Mouse (Mus musculus) heart, embryonic 11.5 days (tissue): ENCODE data around the gene Ring1. TPM values are rescaled to one million over a fixed set of nuclear protein-coding genes. Genes with fewer than 3 reads are reported as not detected.

Experiments used
- ATAC-seq: fragments of 200-750 bp; cut with Nextera tagmentation; replicated peaks from 2 replicates; pipeline ENCODE4 v1.8.0; 2017; ENCODE audit warnings: moderate library complexity; ENCODE audit not compliant: insufficient number of reproducible peaks, low FRiP score, low TSS enrichment
- H3K27ac ChIP-seq: fragments of 300-500 bp; sonication (generic); 2 replicates; pipeline ENCODE4 v1.5.1; 2014; ENCODE audit warnings: mild to moderate bottlenecking, low read depth, low read length
- H3K27me3 ChIP-seq: fragments of 300-500 bp; sonication (generic); 2 replicates; pipeline ENCODE4 v1.6.1; 2014; ENCODE audit warnings: mild to moderate bottlenecking, low read length, mixed read lengths; ENCODE audit not compliant: control insufficient read depth, insufficient read depth
- H3K36me3 ChIP-seq: fragments of 300-500 bp; sonication (generic); 2 replicates; pipeline ENCODE4 v1.6.1; 2014; ENCODE audit warnings: mild to moderate bottlenecking, low read length, moderate library complexity, mixed read lengths; ENCODE audit not compliant: control insufficient read depth, insufficient read depth
- H3K4me1 ChIP-seq: fragments of 300-500 bp; sonication (generic); 2 replicates; pipeline ENCODE4 v1.6.1; 2014; ENCODE audit warnings: low read length; ENCODE audit not compliant: control insufficient read depth, insufficient read depth
- H3K4me2 ChIP-seq: fragments of 300-500 bp; sonication (generic); 2 replicates; pipeline ENCODE4 v1.6.1; 2014; ENCODE audit warnings: mild to moderate bottlenecking, moderate library complexity
- H3K4me3 ChIP-seq: fragments of 300-500 bp; sonication (generic); 2 replicates; pipeline ENCODE4 v1.5.1; 2014; ENCODE audit warnings: low read depth, low read length
- H3K9ac ChIP-seq: fragments of 300-500 bp; sonication (generic); 2 replicates; pipeline ENCODE4 v1.6.1; 2014; ENCODE audit warnings: mild to moderate bottlenecking, low read depth, low read length, moderate library complexity
- H3K9me3 ChIP-seq: fragments of 300-500 bp; sonication (generic); replicated peaks from 2 replicates; pipeline ENCODE4 v1.6.1; 2016; ENCODE audit warnings: low read length; ENCODE audit not compliant: control insufficient read depth
- WGBS: fragments of 180-500 bp; shearing (Covaris S2); extraction: QIAGEN DNeasy Blood & Tissue Kit; methylation state at CpG from one replicate; pipeline ENCODE4 v1.1.7; 2014; ENCODE audit not compliant: insufficient replicate concordance; 5-methylcytosine and 5-hydroxymethylcytosine counted together
- microRNA counts: library from miRNA; unstranded; fragments of <30 nt; microRNA quantifications from one replicate; lab custom pipeline; 2015
- microRNA-seq: library from miRNA; unstranded; fragments of <30 nt; microRNA quantifications from one replicate; pipeline ENCODE4, GENCODE M21; 2016; ENCODE audit warnings: borderline number of aligned reads
- polyA plus RNA-seq: library from polyadenylated mRNA; unstranded; fragments of >200 nt; fragmentation: Nextera tagmentation; extraction: Ambion mirVana; gene quantifications from 2 replicates; pipeline ENCODE4 v1.2.1, GENCODE M21; 2014

Ring1 gene
- polyA plus RNA-seq, 1 experiment from 2014 or later, result 3.9 TPM

DNA sequence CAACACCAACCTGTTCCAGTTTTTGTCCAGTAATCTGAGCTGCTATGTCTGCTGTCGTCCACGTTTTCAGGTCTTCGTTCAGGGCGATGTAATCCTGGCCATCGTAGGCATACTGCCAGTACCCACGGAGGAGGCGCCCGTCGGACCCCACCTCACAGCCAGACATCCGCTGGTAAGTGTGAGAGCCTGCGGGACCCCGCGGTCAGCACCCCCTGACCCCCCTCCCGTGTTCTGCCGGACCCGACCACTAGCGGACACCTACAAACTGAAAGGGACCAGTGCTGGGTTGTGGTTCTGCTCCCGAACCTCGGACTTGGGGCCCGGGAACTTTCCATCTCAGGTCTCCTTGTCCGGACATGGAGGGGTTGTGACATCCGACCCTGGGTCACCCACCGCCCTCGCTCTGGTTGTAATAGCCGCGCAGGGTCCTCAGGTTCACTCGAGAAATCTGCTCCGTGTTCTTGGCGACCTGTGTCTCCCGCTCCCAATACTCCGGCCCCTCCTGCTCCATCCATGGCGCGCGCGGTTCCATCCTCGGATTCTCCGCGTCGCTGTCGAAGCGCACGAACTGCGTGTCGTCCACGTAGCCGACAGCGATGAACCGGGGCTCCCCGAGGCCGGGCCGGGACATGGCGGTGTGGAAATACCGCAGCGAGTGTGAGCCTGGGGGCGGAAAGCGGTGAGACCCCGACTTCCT lies 46.5 kb downstream of the Ring1 start:
- H3K27ac ChIP-seq, result no peak overlapping the region
- H3K9ac ChIP-seq, result peak overlapping the region; percentile 39
- no peaks in the 10 kb centered on the region for H3K36me3 ChIP-seq
- H3K4me1 ChIP-seq, result peaks cover 12% of the 10 kb centered on the region
- peak overlapping the region; percentile 71 for H3K4me2 ChIP-seq
- peaks cover 42% of the 10 kb centered on the region for H3K27me3 ChIP-seq
- H3K4me3 ChIP-seq, result peak overlapping the region; percentile 38
- H3K9me3 ChIP-seq, result no peaks in the 10 kb centered on the region
- ATAC-seq, result no peak
- 2% methylated on average over 57 of the region's 57 CpGs for WGBS

DNA sequence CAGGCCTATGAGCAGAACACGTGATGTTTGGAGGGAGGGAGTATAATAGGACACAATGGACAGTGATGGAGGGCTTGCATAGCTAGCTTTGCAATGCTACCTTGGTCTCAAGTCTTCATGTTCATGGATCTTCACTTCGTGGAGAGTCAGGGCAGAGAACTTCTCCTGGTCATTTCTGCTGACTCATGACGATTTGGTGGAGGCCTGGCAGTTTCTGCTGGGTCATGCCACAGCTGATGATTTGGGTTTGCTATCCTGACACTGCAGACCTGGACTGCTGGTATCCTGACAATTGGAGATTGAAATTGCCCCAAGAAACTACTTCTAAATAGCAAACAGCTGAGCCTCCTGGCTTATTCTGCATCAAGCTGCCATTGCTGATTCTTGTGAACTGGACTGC lies 50.9 kb downstream of the Ring1 start:
- peaks cover 22% of the 10 kb centered on the region for H3K27me3 ChIP-seq

DNA sequence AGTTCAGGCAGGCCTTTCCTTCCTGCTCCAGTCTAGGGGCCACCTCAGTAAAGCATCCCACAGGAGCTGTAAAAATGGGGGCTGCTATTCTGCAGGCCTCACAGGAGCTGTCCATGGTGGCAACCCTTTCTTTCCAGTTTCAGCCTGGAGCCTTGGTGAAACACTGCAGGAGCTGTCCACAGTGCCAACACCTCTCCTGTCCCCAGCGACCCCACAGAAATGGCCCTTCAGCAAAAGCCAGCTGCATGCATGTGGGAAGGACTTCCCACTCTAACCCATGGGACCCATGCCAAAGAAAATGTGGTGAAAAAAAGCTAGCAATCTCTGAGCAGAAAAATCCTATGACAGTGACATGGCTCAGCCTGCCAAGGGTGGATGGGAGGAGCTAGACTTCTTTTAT lies 51.8 kb downstream of the Ring1 start:
- no peak for ATAC-seq
- H3K4me2 ChIP-seq, result no peak overlapping the region

More for the DNA sequence above, 50.9 kb downstream of the Ring1 start:
- H3K36me3 ChIP-seq, result no peaks in the 10 kb centered on the region
- no peak for ATAC-seq
- H3K4me3 ChIP-seq, result no peak overlapping the region
- H3K4me1 ChIP-seq, result peaks cover 5% of the 10 kb centered on the region
- no peak overlapping the region for H3K4me2 ChIP-seq
- 54% methylated on average over 3 of the region's 3 CpGs for WGBS
- no peak overlapping the region for H3K27ac ChIP-seq
- no peak overlapping the region for H3K9ac ChIP-seq
- H3K9me3 ChIP-seq, result no peaks in the 10 kb centered on the region

More for the DNA sequence above, 51.8 kb downstream of the Ring1 start:
- H3K27me3 ChIP-seq, result peaks cover 13% of the 10 kb centered on the region
- H3K9me3 ChIP-seq, result no peaks in the 10 kb centered on the region
- no peak overlapping the region for H3K4me3 ChIP-seq
- 0% methylated on average over 1 of the region's 1 CpGs for WGBS
- no peak overlapping the region for H3K27ac ChIP-seq
- no peaks in the 10 kb centered on the region for H3K4me1 ChIP-seq
- no peaks in the 10 kb centered on the region for H3K36me3 ChIP-seq
- no peak overlapping the region for H3K9ac ChIP-seq

MicroRNA genes within 50 kb of the gene (microRNA counts, 519-probe panel; counts per million panel counts)
- 32.2 counts per million for microRNA mmu-miR-219 (lab: Ali Mortazavi, UCI)

Small RNAs within 50 kb of the gene (microRNA-seq; reads per million reads assigned to microRNA genes)
- gene Mir219a-1 (0.61 reads per million), gene Mir219c (not detected)

Other genes with a start within 250 kb of the Ring1 start
- gene Angptl4, start 242.8 kb downstream of the Ring1 start, polyA plus RNA-seq, result 7.6 and 10.5 TPM in 2 replicates
- 30.1 and 43.2 TPM in 2 replicates for gene Kank3, start 214.2 kb downstream of the Ring1 start, polyA plus RNA-seq
- gene Rps28, start 200.1 kb downstream of the Ring1 start, polyA plus RNA-seq, result 654 and 701 TPM in 2 replicates
- gene Ndufa7, start 200.1 kb downstream of the Ring1 start, polyA plus RNA-seq, result 457 and 481 TPM in 2 replicates
- 60.8 and 63.9 TPM in 2 replicates for gene Cd320, start 181.6 kb downstream of the Ring1 start, polyA plus RNA-seq
- gene Gm7029, start 150.8 kb downstream of the Ring1 start, polyA plus RNA-seq, result not detected in 2 replicates
- 8.1 and 11.8 TPM in 2 replicates for gene Kifc1, start 134.0 kb downstream of the Ring1 start, polyA plus RNA-seq
- gene Platr17, start 119.5 kb downstream of the Ring1 start, polyA plus RNA-seq, result not detected in 2 replicates
- gene Daxx, start 115.3 kb downstream of the Ring1 start, polyA plus RNA-seq, result 26.4 and 37.0 TPM in 2 replicates
- gene Tapbp, start 108.8 kb downstream of the Ring1 start, polyA plus RNA-seq, result 22.0 and 23.4 TPM in 2 replicates
- gene Zbtb22, start 108.8 kb downstream of the Ring1 start, polyA plus RNA-seq, result 7.2 and 7.8 TPM in 2 replicates
- 25.8 and 27.8 TPM in 2 replicates for gene Rgl2, start 95.1 kb downstream of the Ring1 start, polyA plus RNA-seq
- 147 and 151 TPM in 2 replicates for gene Pfdn6, start 84.3 kb downstream of the Ring1 start, polyA plus RNA-seq
- 18.3 and 19.7 TPM in 2 replicates for gene Wdr46, start 84.0 kb downstream of the Ring1 start, polyA plus RNA-seq
- gene B3galt4, start 73.2 kb downstream of the Ring1 start, polyA plus RNA-seq, result 2.8 and 5.9 TPM in 2 replicates
- gene Vps52, start 68.9 kb downstream of the Ring1 start, polyA plus RNA-seq, result 28.1 and 29.5 TPM in 2 replicates
- gene Rps18, start 68.7 kb downstream of the Ring1 start, polyA plus RNA-seq, result 1,135 and 1,150 TPM in 2 replicates
- 13.8 and 13.9 TPM in 2 replicates for gene H2-K1, start 24.3 kb downstream of the Ring1 start, polyA plus RNA-seq
- 29.4 and 35.5 TPM in 2 replicates for gene H2-Ke6, start 3.4 kb upstream of the Ring1 start, polyA plus RNA-seq
- 61.4 and 67.2 TPM in 2 replicates for gene Slc39a7, start 7.0 kb upstream of the Ring1 start, polyA plus RNA-seq
- 13.8 and 14.6 TPM in 2 replicates for gene Rxrb, start 7.1 kb upstream of the Ring1 start, polyA plus RNA-seq
- gene Col11a2, start 14.8 kb upstream of the Ring1 start, polyA plus RNA-seq, result 0.31 and 0.70 TPM in 2 replicates
- gene H2-Oa, start 67.7 kb upstream of the Ring1 start, polyA plus RNA-seq, result 0.34 and 1.2 TPM in 2 replicates
- 6.2 and 8.1 TPM in 2 replicates for gene H2-DMa, start 94.9 kb upstream of the Ring1 start, polyA plus RNA-seq
- 59.7 and 105 TPM in 2 replicates for gene Brd2, start 98.0 kb upstream of the Ring1 start, polyA plus RNA-seq
- 0.20 TPM in 1 of 2 replicates, not detected in the other for gene H2-DMb2, start 118.6 kb upstream of the Ring1 start, polyA plus RNA-seq
- gene H2-DMb1, start 128.4 kb upstream of the Ring1 start, polyA plus RNA-seq, result 0.27 and 0.29 TPM in 2 replicates
- 0.63 and 0.86 TPM in 2 replicates for gene Tap1, start 162.9 kb upstream of the Ring1 start, polyA plus RNA-seq
- 0.42 and 0.59 TPM in 2 replicates for gene Psmb9, start 163.1 kb upstream of the Ring1 start, polyA plus RNA-seq
- gene Psmb8, start 173.0 kb upstream of the Ring1 start, polyA plus RNA-seq, result 1.5 and 2.5 TPM in 2 replicates
- gene Tap2, start 178.8 kb upstream of the Ring1 start, polyA plus RNA-seq, result 0.44 and 1.4 TPM in 2 replicates
- gene H2-Ob, start 214.2 kb upstream of the Ring1 start, polyA plus RNA-seq, result not detected in 2 replicates
- 11.7 and 13.5 TPM in 2 replicates for gene H2-Ab1, start 233.0 kb upstream of the Ring1 start, polyA plus RNA-seq